10 mouse cellular contexts compared by ENCODE assay signal in the genomic region with DNA sequence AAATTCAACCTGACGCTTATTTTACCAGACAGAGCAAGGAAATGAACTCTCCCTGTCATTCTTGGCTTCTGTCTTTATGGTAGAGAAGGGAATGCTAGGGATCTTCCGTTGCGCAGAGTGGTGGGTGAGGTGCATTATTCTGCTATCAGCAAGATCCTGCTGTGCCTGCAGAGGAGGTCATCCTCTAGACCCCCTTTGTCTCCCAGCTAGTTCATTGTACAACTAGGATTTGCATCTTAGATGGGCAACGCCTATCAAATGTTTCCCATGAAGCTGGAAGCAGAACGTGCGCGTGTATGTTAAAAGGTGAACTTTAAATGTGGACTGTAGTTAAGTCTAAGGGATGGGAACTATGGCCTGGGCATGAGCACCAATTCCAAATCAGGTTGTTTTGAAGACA. TPM values are rescaled to one million over a fixed set of nuclear protein-coding genes. Genes with fewer than 3 reads are reported as not detected.
DNase-seq lines count a peak whose midpoint lies in the region; ATAC-seq and TF ChIP-seq lines count a peak whose summit lies in the region.
"Had no signal": no experiment of that assay in that cellular context is flagged by ENCODE, and none has a peak within 500 bp of the region (broad histone marks: within the 10 kb centered on the region; RNA-seq: fewer than 3 reads in every experiment).

No protein-coding gene starts in this region.

- no peak overlapping the region; the same call in 1 of the 2 replicates for H3K27ac ChIP-seq in heart, embryonic 16.5 days (ENCODE audit: low read length)
- no peak overlapping the region for H3K27ac ChIP-seq in forebrain, postnatal 0 days (ENCODE audit: low read depth, low read length)
- no peak overlapping the region for H3K27ac ChIP-seq in hindbrain, embryonic 16.5 days (ENCODE audit: low read depth, low read length)
- no peak overlapping the region for H3K27ac ChIP-seq in neural tube, embryonic 12.5 days
- H3K27ac ChIP-seq: limb, embryonic 12.5 days had no signal

- no peak overlapping the region for H3K9ac ChIP-seq in heart, embryonic 16.5 days (ENCODE audit: low read length)
- H3K9ac ChIP-seq in forebrain, postnatal 0 days: no peak overlapping the region
- H3K9ac ChIP-seq in hindbrain, embryonic 16.5 days (ENCODE audit: low read depth, low read length): no peak overlapping the region
- H3K9ac ChIP-seq in neural tube, embryonic 12.5 days: no peak overlapping the region

- WGBS in heart, embryonic 16.5 days: 78% methylated on average over 7 of the region's 7 CpGs
- WGBS in forebrain, postnatal 0 days: 68% methylated on average over 7 of the region's 7 CpGs
- 43% methylated on average over 7 of the region's 7 CpGs for WGBS in hindbrain, embryonic 16.5 days
- WGBS in neural tube, embryonic 12.5 days: 66% methylated on average over 7 of the region's 7 CpGs

- no peaks in the 10 kb centered on the region for H3K9me3 ChIP-seq in heart, embryonic 16.5 days (replicated peaks; ENCODE audit: control insufficient read depth, low read length)
- no peaks in the 10 kb centered on the region for H3K9me3 ChIP-seq in forebrain, postnatal 0 days (ENCODE audit: low read length)
- no peaks in the 10 kb centered on the region for H3K9me3 ChIP-seq in hindbrain, embryonic 16.5 days (ENCODE audit: control insufficient read depth, low read length)
- H3K9me3 ChIP-seq in neural tube, embryonic 12.5 days: no peaks in the 10 kb centered on the region
- H3K9me3 ChIP-seq: limb, embryonic 12.5 days had no signal

- peak overlapping the region; percentile 93 for H3K4me2 ChIP-seq in heart, embryonic 16.5 days (ENCODE audit: low read depth, low read length)
- 0 out of 2 replicates have a peak overlapping the region, but pooled peaks have one; percentile 99 for H3K4me2 ChIP-seq in forebrain, postnatal 0 days (ENCODE audit: low read depth)
- H3K4me2 ChIP-seq in hindbrain, embryonic 16.5 days (ENCODE audit: low read length): peak overlapping the region; percentile 100
- peak overlapping the region; percentile 93; the same call in 1 of the 2 replicates for H3K4me2 ChIP-seq in neural tube, embryonic 12.5 days (replicated peaks)

- no peak overlapping the region for H3K4me3 ChIP-seq in heart, embryonic 16.5 days (ENCODE audit: low read length)
- H3K4me3 ChIP-seq in forebrain, postnatal 0 days (ENCODE audit: low read depth, low read length): no peak overlapping the region
- no peak overlapping the region for H3K4me3 ChIP-seq in hindbrain, embryonic 16.5 days (ENCODE audit: low read length)
- H3K4me3 ChIP-seq in neural tube, embryonic 12.5 days: no peak overlapping the region

- intact Hi-C loops in heart, postnatal 25 days (cut with DNase I): loop anchor here (10.0 kb wide), 1 partner anchor 120 kb away; no protein-coding TSS in a partner anchor

- no peaks in the 10 kb centered on the region for H3K36me3 ChIP-seq in heart, embryonic 16.5 days (ENCODE audit: control insufficient read depth, insufficient read depth)
- H3K36me3 ChIP-seq in forebrain, postnatal 0 days (ENCODE audit: insufficient read depth): no peaks in the 10 kb centered on the region
- no peaks in the 10 kb centered on the region for H3K36me3 ChIP-seq in hindbrain, embryonic 16.5 days (ENCODE audit: control insufficient read depth, insufficient read depth, low read length)
- no peaks in the 10 kb centered on the region for H3K36me3 ChIP-seq in neural tube, embryonic 12.5 days
- H3K36me3 ChIP-seq: limb, embryonic 12.5 days had no signal

- H3K27me3 ChIP-seq in heart, embryonic 16.5 days (ENCODE audit: control insufficient read depth, insufficient read depth, low read length): no peaks in the 10 kb centered on the region; the same call in 1 of the 2 replicates
- no peaks in the 10 kb centered on the region for H3K27me3 ChIP-seq in forebrain, postnatal 0 days (ENCODE audit: insufficient read depth, low read length)
- H3K27me3 ChIP-seq in hindbrain, embryonic 16.5 days (replicated peaks; ENCODE audit: control insufficient read depth, insufficient read depth, low read length): 0 out of 2 replicates have a peak, but pooled peaks cover 3% of the 10 kb centered on the region
- H3K27me3 ChIP-seq in neural tube, embryonic 12.5 days (replicated peaks): no peaks in the 10 kb centered on the region

- no peak for ATAC-seq in heart, embryonic 16.5 days (replicated peaks; ENCODE audit: extremely low read depth, insufficient read depth, low FRiP score)
- ATAC-seq in forebrain, postnatal 0 days: no peak
- ATAC-seq in hindbrain, embryonic 16.5 days: no peak
- ATAC-seq in neural tube, embryonic 12.5 days (ENCODE audit: low FRiP score, low read depth): no peak
- ATAC-seq in cerebellum, adult (ENCODE audit: insufficient number of reproducible peaks, low FRiP score, low TSS enrichment): no peak

- DNase-seq in heart, postnatal 25 days (ENCODE audit: low spot score): no peak
- DNase-seq in forebrain, postnatal 0 days: no peak
- DNase-seq in right cerebral cortex, postnatal 25 days: no peak
- DNase-seq: gastrocnemius, postnatal 10 days; thymus, postnatal 4 days had no signal

- TF ChIP-seq CTCF in forebrain, postnatal 0 days (IDR thresholded peaks at IDR 0.05; ENCODE audit: low read depth): no peak

- peaks cover 3% of the 10 kb centered on the region; the same call in 1 of the 2 replicates for H3K4me1 ChIP-seq in heart, embryonic 16.5 days (ENCODE audit: control insufficient read depth, insufficient read depth, low read length)
- 0 out of 2 replicates have a peak, but pooled peaks cover 5% of the 10 kb centered on the region for H3K4me1 ChIP-seq in forebrain, postnatal 0 days (ENCODE audit: insufficient read depth)
- peaks cover 4% of the 10 kb centered on the region for H3K4me1 ChIP-seq in hindbrain, embryonic 16.5 days (ENCODE audit: control insufficient read depth, insufficient read depth, low read depth, low read length)
- H3K4me1 ChIP-seq in neural tube, embryonic 12.5 days: peaks cover 18% of the 10 kb centered on the region

RNA-seq across cellular contexts. Expression of gene Ednrb, which starts 0.7 kb away (rescaled TPM):
- 68.5 and 72.2 TPM in 2 replicates for polyA plus RNA-seq in heart, embryonic 16.5 days (2015; fragmentation: Nextera tagmentation; extraction: Ambion mirVana)
- 10 to 100 TPM; 15.9 to 20.4 TPM for total RNA-seq in heart, postnatal 25 days (2021)
- 79.3 and 97.4 TPM in 2 replicates for total RNA-seq in forebrain, postnatal 0 days (2014; rRNA removed)
- 65.7 and 92.2 TPM in 2 replicates for polyA plus RNA-seq in forebrain, postnatal 0 days (2015; fragmentation: Nextera tagmentation; extraction: Ambion mirVana)
- polyA plus RNA-seq in hindbrain, embryonic 16.5 days (2015; fragmentation: Nextera tagmentation; extraction: Ambion mirVana): 139 and 159 TPM in 2 replicates
- 147 and 170 TPM in 2 replicates for polyA plus RNA-seq in neural tube, embryonic 12.5 days (2016; fragmentation: Nextera tagmentation; extraction: Ambion mirVana)
